Comparison of ENCODE assay signal across 8 mouse cellular contexts in the genomic region with DNA sequence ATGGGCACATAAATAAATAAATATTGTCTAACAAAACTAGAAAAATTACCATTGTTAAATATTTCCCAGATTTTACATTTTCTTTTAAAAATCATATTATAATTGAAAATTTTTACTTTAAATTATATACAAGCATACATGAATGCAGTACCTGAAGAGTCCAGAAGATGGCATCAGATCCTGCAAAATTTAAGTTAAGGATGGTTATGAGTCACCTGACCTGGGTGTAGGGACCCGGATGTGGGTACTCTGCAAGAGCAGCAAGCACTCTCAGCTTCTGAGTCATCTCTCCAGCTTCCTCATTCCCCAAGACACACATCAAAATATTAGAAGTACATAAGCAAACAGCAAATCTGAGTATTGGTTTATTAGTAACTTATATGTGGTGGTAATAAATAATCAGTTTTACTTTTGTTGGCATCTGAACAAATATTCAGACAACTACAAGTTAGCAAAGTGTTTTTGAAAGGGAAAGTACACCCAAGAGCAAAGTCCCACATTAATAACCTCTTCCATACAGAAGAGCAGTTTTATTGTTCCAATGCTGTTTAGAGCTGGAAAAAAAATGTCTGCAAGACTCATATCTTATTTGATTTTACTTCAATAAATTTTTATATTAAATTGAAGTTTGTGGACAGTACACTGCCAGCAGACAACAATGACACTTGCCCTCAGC. TPM values are rescaled to one million over a fixed set of nuclear protein-coding genes. Genes with fewer than 3 reads are reported as not detected.
DNase-seq lines count a peak whose midpoint lies in the region; ATAC-seq and TF ChIP-seq lines count a peak whose summit lies in the region.

No protein-coding gene starts in this region.

- intact Hi-C loops in left cerebral cortex, postnatal 10 days (cut with DNase I) = no loop called here

- ATAC-seq in megakaryocyte-erythroid progenitor cell, adult 5-6 weeks (replicated peaks; ENCODE audit: low FRiP score, low TSS enrichment, poor library complexity, severe bottlenecking) = peak; percentile 75

- 64% methylated on average over 1 of the region's 1 CpGs for WGBS in midbrain, embryonic 10.5 days

- H3K27me3 ChIP-seq in midbrain, embryonic 10.5 days (ENCODE audit: low read depth, poor library complexity, severe bottlenecking) = no peaks in the 10 kb centered on the region

- peak; percentile 69; the same call in 1 of the 2 replicates for TF ChIP-seq CTCF in bone marrow macrophage, adult 2 months (IDR thresholded peaks at IDR 0.05; ENCODE audit: low read depth, low read length)

- peak; percentile 24 for DNase-seq in heart, adult 8-10 months (ENCODE audit: low spot score)
- DNase-seq in heart, adult 11 months = no peak
- peak; percentile 51 to 56 for DNase-seq in B cell, adult 2 months
- DNase-seq in retina, postnatal 1 day = no peak
- DNase-seq in left cerebral cortex, postnatal 10 days (ENCODE audit: extremely low spot score in 1 of 2, low spot score in 2 of 2) = no peak
- DNase-seq in midbrain, embryonic 10.5 days (ENCODE audit: low spot score) = no peak

- TF ChIP-seq POLR2A in bone marrow macrophage, adult 2 months (IDR thresholded peaks at IDR 0.05; ENCODE audit: borderline replicate concordance, low read depth, low read length) = no peak

- no peaks in the 10 kb centered on the region for H3K36me3 ChIP-seq in midbrain, embryonic 10.5 days

- H3K4me3 ChIP-seq in bone marrow macrophage, adult 2 months (ENCODE audit: insufficient read depth, low read length) = no peak overlapping the region
- no peak overlapping the region for H3K4me3 ChIP-seq in midbrain, embryonic 10.5 days

- peaks cover 4% of the 10 kb centered on the region for H3K4me1 ChIP-seq in bone marrow macrophage, adult 2 months (ENCODE audit: control insufficient read depth, insufficient read depth, low read length)
- no peaks in the 10 kb centered on the region for H3K4me1 ChIP-seq in midbrain, embryonic 10.5 days

- H3K9me3 ChIP-seq in midbrain, embryonic 10.5 days (replicated peaks) = no peaks in the 10 kb centered on the region

- H3K27ac ChIP-seq in bone marrow macrophage, adult 2 months (ENCODE audit: insufficient read depth, low read depth, low read length) = no peak overlapping the region
- no peak overlapping the region for H3K27ac ChIP-seq in midbrain, embryonic 10.5 days (replicated peaks)

RNA-seq across cellular contexts. Expression of a gene that starts 51.6 kb away (rescaled TPM):
- total RNA-seq in heart, adult 8-10 months (2022) = 10 to 100 TPM; 42.2 to 51.6 (median 48.0) TPM
- 62.8 and 71.2 TPM in 2 replicates for polyA plus RNA-seq in bone marrow macrophage, adult 2 months (2012; ENCODE audit: insufficient read depth, insufficient read length, missing spikeins)
- total RNA-seq in megakaryocyte-erythroid progenitor cell, adult 5-6 weeks (2014; fragmentation: Nextera tagmentation) = 0.96 TPM in 1 of 2 replicates, not detected in the other
- total RNA-seq in megakaryocyte-erythroid progenitor cell, adult 5-6 weeks (2017) = 0.38 and 7.1 TPM in 2 replicates
- 1 to 10 TPM in 1 of 2 experiments, under 1 TPM in 1; 0.99 to 1.0 TPM for total RNA-seq in left cerebral cortex, postnatal 10 days (2021)
- 1.9 and 2.5 TPM in 2 replicates for polyA plus RNA-seq in midbrain, embryonic 10.5 days (2016; fragmentation: Nextera tagmentation; extraction: Ambion mirVana)

Comparison
In these comparisons a context has a peak if more than half of its experiments do, and no peak if none do; other contexts are left out.
1. DNase-seq: peak in heart, adult 8-10 months (single experiment) and B cell, adult 2 months (2 of 2); none in heart, adult 11 months (single experiment), retina, postnatal 1 day (single experiment), left cerebral cortex, postnatal 10 days (0 of 2) and midbrain, embryonic 10.5 days (single experiment).
2. RNA of a gene that starts 51.6 kb away (total RNA-seq): 42.2 to 51.6 TPM in heart, adult 8-10 months; 0.99 to 1.0 TPM in left cerebral cortex, postnatal 10 days and 0.38 to 7.1 TPM in megakaryocyte-erythroid progenitor cell, adult 5-6 weeks; every median in the first group is over 4 times any median in the second.